Mouse (Mus musculus): ENCODE data around the gene Cyp26a1. TPM values are rescaled to one million over a fixed set of nuclear protein-coding genes. Genes with fewer than 3 reads are reported as not detected.

Gene Cyp26a1
- polyA plus RNA-seq, 1 experiment from 2014 or later, result 0.57 TPM

- Histone ChIP-seq H3K9me3 (replicated peaks; ENCODE audit: control insufficient read depth, low read length) (no peaks in the 10 kb centered on the region), H3K4me3 (ENCODE audit: low read depth, low read length) (no peak overlapping the region), H3K9ac (ENCODE audit: low read depth, low read length) (no peak overlapping the region), H3K27me3 (ENCODE audit: control insufficient read depth, insufficient read depth, low read length) (peaks cover 50% of the 10 kb centered on the region), H3K36me3 (ENCODE audit: control insufficient read depth, insufficient read depth, low read length) (no peaks in the 10 kb centered on the region), H3K4me2 (no peak overlapping the region), H3K27ac (ENCODE audit: low read depth, low read length) (no peak overlapping the region), H3K4me1 (ENCODE audit: control insufficient read depth, insufficient read depth, low read length) (0 out of 2 replicates have a peak, but pooled peaks cover under 1% of the 10 kb centered on the region)
- 8% methylated on average over 3 of the region's 3 CpGs for WGBS (ENCODE audit: insufficient replicate concordance)
- ATAC-seq (replicated peaks; ENCODE audit: insufficient number of reproducible peaks, low FRiP score, low TSS enrichment), result no peak
These were observed 6.4 kb downstream of the Cyp26a1 start for GRCm38 (mm10) chr19:37703902-37704509.

DNA sequence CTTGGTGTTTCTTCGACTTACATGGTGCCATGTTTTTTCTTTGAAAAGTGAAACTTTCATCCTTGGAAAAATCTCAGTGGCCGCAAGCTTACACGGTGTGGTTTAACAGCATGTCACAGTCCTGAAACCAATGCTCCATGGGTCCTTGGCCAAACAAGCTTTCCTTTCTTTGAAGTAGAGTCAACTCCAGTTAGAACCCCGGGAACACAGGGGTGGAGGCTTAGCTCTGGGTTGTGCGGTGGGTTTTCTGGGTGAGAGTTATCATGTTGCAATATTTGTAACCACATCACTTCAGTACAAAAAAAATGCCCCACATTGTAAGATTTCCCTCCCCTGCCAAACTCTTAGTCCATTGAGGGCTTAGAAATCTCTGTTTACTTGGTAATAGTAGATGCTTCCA is 8.1 kb downstream of the Cyp26a1 start:
- Histone ChIP-seq H3K27ac (ENCODE audit: low read depth, low read length) (no peak overlapping the region), H3K9ac (ENCODE audit: low read depth, low read length) (no peak overlapping the region), H3K9me3 (replicated peaks; ENCODE audit: control insufficient read depth, low read length) (no peaks in the 10 kb centered on the region), H3K4me1 (ENCODE audit: control insufficient read depth, insufficient read depth, low read length) (no peaks in the 10 kb centered on the region), H3K36me3 (ENCODE audit: control insufficient read depth, insufficient read depth, low read length) (no peaks in the 10 kb centered on the region), H3K4me3 (ENCODE audit: low read depth, low read length) (no peak overlapping the region), H3K4me2 (no peak overlapping the region), H3K27me3 (ENCODE audit: control insufficient read depth, insufficient read depth, low read length) (peaks cover 33% of the 10 kb centered on the region)
- 84% methylated on average over 5 of the region's 5 CpGs for WGBS (ENCODE audit: insufficient replicate concordance)
- ATAC-seq (replicated peaks; ENCODE audit: insufficient number of reproducible peaks, low FRiP score, low TSS enrichment), result no peak

DNA sequence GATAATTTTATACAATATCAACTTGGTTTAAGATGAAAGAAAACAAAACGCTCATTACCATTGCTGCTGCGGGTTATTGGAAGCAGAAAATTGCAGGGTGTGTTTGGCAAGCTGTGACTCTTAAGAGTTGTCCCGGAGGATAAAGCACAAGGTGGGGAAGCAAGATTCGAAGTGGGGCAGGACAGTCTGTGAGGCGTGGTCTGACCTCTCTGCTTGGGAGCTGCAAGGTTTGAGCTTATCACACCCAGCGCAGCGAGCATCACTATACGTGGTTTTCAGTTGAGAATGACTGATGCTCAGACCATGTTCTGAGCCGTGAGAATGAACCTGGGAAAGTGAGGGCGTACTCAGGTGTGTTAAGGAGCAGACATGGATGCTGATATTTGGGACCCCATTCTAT is 17.1 kb downstream of the Cyp26a1 start:
- Histone ChIP-seq H3K9me3 (replicated peaks; ENCODE audit: control insufficient read depth, low read length) (no peaks in the 10 kb centered on the region), H3K27me3 (ENCODE audit: control insufficient read depth, insufficient read depth, low read length) (no peaks in the 10 kb centered on the region), H3K9ac (ENCODE audit: low read depth, low read length) (no peak overlapping the region), H3K27ac (ENCODE audit: low read depth, low read length) (no peak overlapping the region), H3K4me3 (ENCODE audit: low read depth, low read length) (no peak overlapping the region), H3K4me2 (no peak overlapping the region), H3K36me3 (ENCODE audit: control insufficient read depth, insufficient read depth, low read length) (no peaks in the 10 kb centered on the region), H3K4me1 (ENCODE audit: control insufficient read depth, insufficient read depth, low read length) (no peaks in the 10 kb centered on the region)
- 57% methylated on average over 10 of the region's 10 CpGs for WGBS (ENCODE audit: insufficient replicate concordance)
- no peak for ATAC-seq (replicated peaks; ENCODE audit: insufficient number of reproducible peaks, low FRiP score, low TSS enrichment)

GRCm38 (mm10) chr19:37715980-37716379 is 18.4 kb downstream of the Cyp26a1 start:
- H3K9me3 ChIP-seq (replicated peaks; ENCODE audit: control insufficient read depth, low read length), result no peaks in the 10 kb centered on the region
- H3K4me1 ChIP-seq (ENCODE audit: control insufficient read depth, insufficient read depth, low read length), result no peaks in the 10 kb centered on the region
- WGBS (ENCODE audit: insufficient replicate concordance), result 21% methylated on average over 1 of the region's 1 CpGs
- H3K36me3 ChIP-seq (ENCODE audit: control insufficient read depth, insufficient read depth, low read length), result no peaks in the 10 kb centered on the region
- no peak overlapping the region for H3K4me2 ChIP-seq
- H3K27me3 ChIP-seq (ENCODE audit: control insufficient read depth, insufficient read depth, low read length), result no peaks in the 10 kb centered on the region
- no peak overlapping the region for H3K27ac ChIP-seq (ENCODE audit: low read depth, low read length)
- H3K9ac ChIP-seq (ENCODE audit: low read depth, low read length), result no peak overlapping the region
- no peak for ATAC-seq (replicated peaks; ENCODE audit: insufficient number of reproducible peaks, low FRiP score, low TSS enrichment)
- no peak overlapping the region for H3K4me3 ChIP-seq (ENCODE audit: low read depth, low read length)

GRCm38 (mm10) chr19:37716524-37717175 is 19.1 kb downstream of the Cyp26a1 start:
- H3K27me3 ChIP-seq (ENCODE audit: control insufficient read depth, insufficient read depth, low read length), result no peaks in the 10 kb centered on the region
- H3K27ac ChIP-seq (ENCODE audit: low read depth, low read length), result no peak overlapping the region
- no peaks in the 10 kb centered on the region for H3K36me3 ChIP-seq (ENCODE audit: control insufficient read depth, insufficient read depth, low read length)
- ATAC-seq (replicated peaks; ENCODE audit: insufficient number of reproducible peaks, low FRiP score, low TSS enrichment), result no peak
- no peak overlapping the region for H3K4me2 ChIP-seq
- no peak overlapping the region for H3K4me3 ChIP-seq (ENCODE audit: low read depth, low read length)
- H3K9ac ChIP-seq (ENCODE audit: low read depth, low read length), result no peak overlapping the region
- 74% methylated on average over 12 of the region's 12 CpGs for WGBS (ENCODE audit: insufficient replicate concordance)
- H3K9me3 ChIP-seq (replicated peaks; ENCODE audit: control insufficient read depth, low read length), result no peaks in the 10 kb centered on the region
- no peaks in the 10 kb centered on the region for H3K4me1 ChIP-seq (ENCODE audit: control insufficient read depth, insufficient read depth, low read length)

- Histone ChIP-seq H3K27me3 (ENCODE audit: control insufficient read depth, insufficient read depth, low read length) (no peaks in the 10 kb centered on the region), H3K4me1 (ENCODE audit: control insufficient read depth, insufficient read depth, low read length) (no peaks in the 10 kb centered on the region), H3K36me3 (ENCODE audit: control insufficient read depth, insufficient read depth, low read length) (no peaks in the 10 kb centered on the region), H3K27ac (ENCODE audit: low read depth, low read length) (no peak overlapping the region), H3K4me3 (ENCODE audit: low read depth, low read length) (no peak overlapping the region), H3K9ac (ENCODE audit: low read depth, low read length) (no peak overlapping the region), H3K4me2 (no peak overlapping the region), H3K9me3 (replicated peaks; ENCODE audit: control insufficient read depth, low read length) (no peaks in the 10 kb centered on the region)
- ATAC-seq (replicated peaks; ENCODE audit: insufficient number of reproducible peaks, low FRiP score, low TSS enrichment), result no peak
- 14% methylated on average over 1 of the region's 1 CpGs for WGBS (ENCODE audit: insufficient replicate concordance)
These were observed 21.6 kb downstream of the Cyp26a1 start for GRCm38 (mm10) chr19:37719166-37719565.

DNA sequence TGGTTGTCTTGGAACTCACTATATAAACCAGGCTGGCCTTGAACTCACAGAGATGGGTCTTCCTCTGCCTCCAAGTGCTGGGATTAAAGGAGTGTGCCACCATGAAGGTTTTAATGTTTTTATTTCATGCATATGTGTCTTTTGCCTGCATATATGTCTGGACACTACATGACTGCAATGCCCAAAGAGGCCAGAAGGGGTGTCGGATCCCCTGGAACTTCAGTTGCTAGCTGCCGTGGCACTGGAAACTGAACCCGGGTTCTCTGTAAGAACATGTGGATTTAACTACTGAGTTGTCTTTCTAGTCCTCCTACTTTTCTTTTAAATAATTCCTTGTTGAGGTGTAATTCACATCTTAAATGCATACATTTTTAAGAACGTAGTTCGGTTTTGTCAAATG is 27.0 kb downstream of the Cyp26a1 start:
- Histone ChIP-seq H3K27ac (ENCODE audit: low read depth, low read length) (no peak overlapping the region), H3K4me3 (ENCODE audit: low read depth, low read length) (no peak overlapping the region), H3K4me2 (no peak overlapping the region), H3K27me3 (ENCODE audit: control insufficient read depth, insufficient read depth, low read length) (no peaks in the 10 kb centered on the region), H3K36me3 (ENCODE audit: control insufficient read depth, insufficient read depth, low read length) (no peaks in the 10 kb centered on the region), H3K9me3 (replicated peaks; ENCODE audit: control insufficient read depth, low read length) (no peaks in the 10 kb centered on the region), H3K9ac (ENCODE audit: low read depth, low read length) (no peak overlapping the region), H3K4me1 (ENCODE audit: control insufficient read depth, insufficient read depth, low read length) (no peaks in the 10 kb centered on the region)
- ATAC-seq (replicated peaks; ENCODE audit: insufficient number of reproducible peaks, low FRiP score, low TSS enrichment), result no peak
- WGBS (ENCODE audit: insufficient replicate concordance), result 91% methylated on average over 5 of the region's 5 CpGs

DNA sequence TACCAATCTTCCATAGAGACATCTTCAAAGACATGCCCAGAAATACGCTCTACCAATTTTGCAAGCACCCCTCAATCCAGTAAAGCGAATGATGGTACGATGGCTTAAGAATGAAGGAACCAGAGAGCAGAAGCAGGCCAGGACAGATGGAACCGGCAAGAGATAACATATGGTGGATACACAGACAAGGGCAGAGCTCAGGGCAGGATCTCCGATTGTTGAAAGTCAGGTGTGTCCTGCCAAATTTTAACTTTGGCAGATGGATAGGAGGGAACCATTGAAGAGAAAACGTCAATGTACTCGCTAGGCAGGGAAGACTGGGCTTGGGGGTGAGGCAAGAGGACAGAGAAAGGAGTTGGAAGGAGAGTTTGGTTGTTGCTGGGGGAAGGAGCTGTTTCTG is 29.0 kb downstream of the Cyp26a1 start:
- H3K4me3 ChIP-seq (ENCODE audit: low read depth, low read length), result no peak overlapping the region
- WGBS (ENCODE audit: insufficient replicate concordance), result 87% methylated on average over 7 of the region's 7 CpGs

GRCm38 (mm10) chr19:37727366-37727765 is 29.8 kb downstream of the Cyp26a1 start:
- Histone ChIP-seq H3K4me2 (no peak overlapping the region), H3K27me3 (ENCODE audit: control insufficient read depth, insufficient read depth, low read length) (no peaks in the 10 kb centered on the region), H3K36me3 (ENCODE audit: control insufficient read depth, insufficient read depth, low read length) (no peaks in the 10 kb centered on the region), H3K27ac (ENCODE audit: low read depth, low read length) (no peak overlapping the region), H3K4me3 (ENCODE audit: low read depth, low read length) (no peak overlapping the region), H3K4me1 (ENCODE audit: control insufficient read depth, insufficient read depth, low read length) (no peaks in the 10 kb centered on the region), H3K9ac (ENCODE audit: low read depth, low read length) (no peak overlapping the region), H3K9me3 (replicated peaks; ENCODE audit: control insufficient read depth, low read length) (no peaks in the 10 kb centered on the region)
- ATAC-seq (replicated peaks; ENCODE audit: insufficient number of reproducible peaks, low FRiP score, low TSS enrichment), result no peak
- WGBS (ENCODE audit: insufficient replicate concordance), result 86% methylated on average over 2 of the region's 2 CpGs

More for the DNA sequence above, 29.0 kb downstream of the Cyp26a1 start:
- Histone ChIP-seq H3K36me3 (ENCODE audit: control insufficient read depth, insufficient read depth, low read length) (no peaks in the 10 kb centered on the region), H3K4me2 (no peak overlapping the region), H3K27ac (ENCODE audit: low read depth, low read length) (no peak overlapping the region), H3K9me3 (replicated peaks; ENCODE audit: control insufficient read depth, low read length) (no peaks in the 10 kb centered on the region), H3K9ac (ENCODE audit: low read depth, low read length) (no peak overlapping the region), H3K4me1 (ENCODE audit: control insufficient read depth, insufficient read depth, low read length) (no peaks in the 10 kb centered on the region), H3K27me3 (ENCODE audit: control insufficient read depth, insufficient read depth, low read length) (no peaks in the 10 kb centered on the region)
- ATAC-seq (replicated peaks; ENCODE audit: insufficient number of reproducible peaks, low FRiP score, low TSS enrichment), result no peak
